Mouse (Mus musculus) heart, postnatal 36 days (tissue): ENCODE data around the gene Clstn2. TPM values are rescaled to one million over a fixed set of nuclear protein-coding genes. Genes with fewer than 3 reads are reported as not detected.

Experiments
- DNase-seq, 2 experiments: peaks; one replicate each; pipeline ENCODE4 v3.0.0; 2021 to 2022
- intact Hi-C: fragments of 180-260 bp; cut with DNase I; formaldehyde crosslinking; loops from one replicate; pipeline ENCODE4 v1.15.1; 2025
- total RNA-seq, 2 experiments: library from RNA; stranded (reverse); gene quantifications; 2 replicates each; pipeline ENCODE4 v1.2.3; 2021

Gene Clstn2
- total RNA-seq, 2 experiments from 2014 or later = 0.69 to 0.76 TPM

DNA sequence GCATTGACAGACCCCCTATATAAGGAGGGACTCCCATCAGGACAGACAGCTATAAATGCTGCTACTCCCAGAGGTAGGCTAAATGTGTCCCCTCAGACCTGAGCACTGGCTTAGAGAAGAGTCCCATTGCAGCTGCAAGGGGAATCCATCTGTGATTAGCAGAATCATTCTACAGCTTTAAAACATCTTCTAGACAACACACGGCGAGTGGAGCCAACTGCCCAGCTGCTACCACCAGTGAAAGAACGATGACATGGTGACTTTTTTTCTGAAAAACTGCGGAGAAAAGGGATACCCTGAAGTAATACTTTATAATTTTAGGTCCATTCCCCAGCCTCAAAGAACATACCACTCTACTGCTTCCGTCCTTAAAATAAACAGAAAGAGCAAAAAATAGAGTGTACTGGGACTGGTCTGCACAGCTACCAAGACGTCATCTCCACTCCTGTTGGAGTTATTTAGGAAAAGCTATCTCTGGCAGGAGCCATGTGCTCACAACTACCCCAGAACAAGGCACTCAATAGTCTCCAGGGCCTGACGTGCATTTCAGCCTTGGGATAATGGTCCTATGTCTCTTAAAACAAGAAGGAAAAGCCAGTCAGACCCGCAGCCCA is 79.1 kb downstream of the Clstn2 start:
- intact Hi-C loops = no loop called here
- DNase-seq = no peak

- intact Hi-C loops = no loop called here
- no peak for DNase-seq
These were observed 82.5 kb downstream of the Clstn2 start for GRCm38 (mm10) chr9:97950378-97951006.

DNA sequence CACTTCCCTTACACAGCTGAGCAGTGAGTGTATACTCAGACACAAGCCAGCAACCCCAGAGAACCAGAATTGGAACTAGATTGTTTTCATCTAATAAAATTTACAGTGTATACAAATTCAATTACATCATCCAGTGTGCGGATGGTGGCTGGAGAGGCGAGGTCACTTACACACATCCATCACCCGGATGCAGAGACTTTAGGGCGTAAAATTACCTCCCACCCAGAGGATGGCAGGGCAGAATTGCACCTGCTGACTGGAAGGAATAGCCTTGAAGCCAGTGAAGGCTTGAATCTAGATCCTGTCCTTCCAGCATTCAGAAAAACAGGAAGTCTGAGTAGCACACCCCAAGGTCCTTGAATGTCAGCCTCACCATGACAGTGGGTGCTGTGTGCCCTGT is 113.7 kb downstream of the Clstn2 start:
- DNase-seq = no peak
- intact Hi-C loops = no loop called here

- intact Hi-C loops = no loop called here
- no peak for DNase-seq
These were observed 141.6 kb downstream of the Clstn2 start for GRCm38 (mm10) chr9:97891415-97891814.

GRCm38 (mm10) chr9:97883336-97883735 is 149.6 kb downstream of the Clstn2 start:
- no peak for DNase-seq
- intact Hi-C loops = no loop called here

GRCm38 (mm10) chr9:97867013-97867700 is 165.8 kb downstream of the Clstn2 start:
- intact Hi-C loops = no loop called here
- DNase-seq = no peak

GRCm38 (mm10) chr9:97852859-97853258 is 180.1 kb downstream of the Clstn2 start:
- intact Hi-C loops = no loop called here
- DNase-seq = no peak

DNA sequence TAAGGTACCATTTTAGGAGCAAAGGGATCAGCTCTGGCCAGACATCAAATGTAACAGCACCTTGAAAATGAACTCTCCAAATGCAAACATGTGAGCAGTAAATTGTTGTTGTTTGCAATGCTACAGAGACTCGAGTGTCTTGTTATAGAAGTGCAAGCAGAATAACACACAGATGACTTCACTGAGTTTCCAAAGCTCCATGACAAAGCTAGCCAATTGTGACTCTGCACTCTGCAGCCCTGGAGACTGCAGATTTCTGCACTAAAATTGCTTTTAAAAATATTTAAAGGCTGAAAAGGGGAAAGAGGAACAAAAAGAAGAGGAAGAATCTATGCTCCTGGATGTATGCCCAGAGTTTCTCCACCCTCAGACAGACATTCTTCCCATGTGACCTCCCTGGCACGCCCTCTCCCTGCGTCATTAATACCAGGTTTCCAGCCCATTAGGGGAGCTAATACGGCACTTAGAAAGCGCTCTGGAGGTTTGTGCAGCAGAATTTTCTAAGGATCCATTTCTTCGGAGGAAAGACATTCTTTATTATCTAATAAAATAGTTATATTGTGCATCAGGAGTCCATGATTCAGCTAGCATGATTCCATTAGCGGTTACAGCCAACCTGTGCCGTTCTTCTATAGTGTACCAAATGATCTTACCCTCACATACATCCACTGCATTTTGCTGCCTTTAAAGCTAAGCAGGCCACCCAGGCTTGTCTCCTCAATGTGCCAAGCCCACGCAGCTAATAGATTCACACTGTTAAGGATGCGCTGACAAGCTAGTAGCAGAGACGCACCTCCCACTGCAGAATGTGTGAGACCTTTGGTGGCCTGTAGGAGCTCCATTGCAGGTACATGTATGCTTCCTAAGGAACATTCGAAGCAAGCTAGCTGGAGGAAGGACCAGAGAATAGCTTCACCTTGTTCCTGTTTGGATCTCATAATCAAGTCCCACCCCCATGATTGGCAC is 184.8 kb downstream of the Clstn2 start:
- DNase-seq = peak in 1 of 2 experiments; percentile 4
- intact Hi-C loops = no loop called here

- DNase-seq = no peak
- intact Hi-C loops = no loop called here
These were observed 190.9 kb downstream of the Clstn2 start for GRCm38 (mm10) chr9:97842054-97842453.

DNA sequence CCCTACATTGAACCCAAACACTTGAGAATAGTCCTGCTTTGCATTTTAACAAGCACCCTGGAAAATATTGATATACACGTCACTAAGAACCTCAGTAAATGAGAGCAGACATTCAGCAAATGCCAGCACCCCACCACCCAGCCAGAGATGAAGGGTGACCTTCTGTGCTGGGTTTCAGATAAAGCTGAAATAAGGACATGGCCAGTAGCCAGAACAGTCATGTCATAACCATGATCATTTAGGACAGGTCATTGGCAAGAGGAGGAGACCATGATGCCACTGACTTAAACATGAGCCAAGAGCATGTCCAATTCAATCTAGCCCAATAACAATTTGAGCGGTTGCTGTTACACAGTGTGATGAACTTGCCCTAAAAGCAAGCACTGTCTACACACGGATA is 201.8 kb downstream of the Clstn2 start:
- intact Hi-C loops = no loop called here

DNA sequence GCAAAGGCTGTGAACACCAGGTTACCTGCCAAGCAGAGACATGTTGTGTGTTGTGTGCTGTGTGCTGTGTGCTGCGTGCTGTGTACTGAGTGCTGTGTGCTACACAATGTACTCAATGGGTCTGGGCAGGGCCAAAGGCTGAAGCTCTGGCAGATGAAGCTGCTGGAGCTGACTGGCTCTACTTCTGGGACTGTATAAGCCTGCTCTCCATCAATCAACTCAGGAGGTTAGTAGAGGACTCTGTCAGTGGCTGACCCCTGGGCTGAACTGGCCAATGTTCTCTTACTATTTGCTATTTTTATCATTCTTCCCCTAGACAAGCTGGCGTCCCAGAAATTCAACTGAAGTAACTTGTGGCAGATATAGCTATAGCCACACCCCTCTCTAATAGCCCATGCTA is 203.1 kb downstream of the Clstn2 start:
- intact Hi-C loops = no loop called here
- DNase-seq = no peak

More for the DNA sequence above, 201.8 kb downstream of the Clstn2 start:
- no peak for DNase-seq

DNA sequence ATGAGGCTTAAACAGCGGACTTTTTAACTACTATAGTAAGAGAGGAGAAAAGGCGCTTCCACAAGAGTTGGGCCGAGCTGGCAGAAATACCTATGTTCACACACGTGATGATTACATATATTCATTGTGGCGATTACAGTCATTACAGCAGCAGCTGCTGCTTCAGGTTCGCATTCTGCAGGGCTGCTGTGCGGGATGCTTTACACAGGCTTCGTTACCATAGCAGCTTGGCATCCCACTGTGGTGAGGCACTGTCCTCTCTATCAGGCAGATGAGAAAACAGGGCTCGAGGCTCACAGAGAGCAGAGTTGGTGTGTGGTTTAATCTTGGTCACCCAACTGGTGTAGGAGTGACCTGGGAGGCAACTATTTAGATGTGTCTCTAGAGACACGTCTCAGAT is 205.3 kb downstream of the Clstn2 start:
- intact Hi-C loops = no loop called here
- DNase-seq = no peak

DNA sequence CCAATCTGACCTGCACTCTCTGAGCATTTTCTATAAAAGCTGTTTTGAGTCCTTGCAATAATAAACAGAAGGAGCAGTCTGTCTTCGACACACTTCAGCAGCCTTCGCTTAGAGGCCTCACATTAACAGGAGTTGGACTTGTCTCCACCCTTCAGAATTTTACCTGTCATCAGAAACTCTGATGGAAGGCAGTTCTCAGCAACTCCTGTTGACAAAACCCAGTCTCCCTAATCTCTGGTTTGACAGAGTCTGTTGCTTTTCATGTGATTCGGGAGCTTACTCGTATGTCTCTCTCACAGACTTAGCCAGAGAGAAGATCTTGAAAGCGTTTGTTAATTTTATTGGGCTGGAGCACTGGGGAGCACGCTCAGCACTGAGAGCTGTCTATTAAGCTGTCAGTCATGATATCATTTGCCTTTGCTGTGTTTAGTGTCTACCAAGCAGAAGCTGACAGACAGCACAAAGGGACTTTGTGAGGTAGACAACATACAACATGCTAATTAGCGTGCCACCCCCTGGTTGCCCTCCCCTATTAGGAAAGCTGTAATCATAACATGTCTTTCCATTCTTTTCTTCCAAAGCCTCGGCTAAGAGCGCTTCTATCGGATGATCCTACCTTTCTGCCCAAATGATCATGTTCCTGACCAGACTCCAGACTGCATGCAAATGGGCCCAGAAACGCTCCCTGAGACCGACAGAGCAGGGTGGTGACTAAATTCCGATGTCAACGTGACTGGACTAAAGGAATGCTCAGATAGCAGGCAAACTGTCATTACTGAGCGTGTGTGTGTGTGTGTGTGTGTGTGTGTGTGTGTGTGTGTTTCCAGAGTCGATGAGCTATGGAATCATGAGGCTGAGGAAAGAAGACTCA is 206.7 kb downstream of the Clstn2 start:
- no peak for DNase-seq
- intact Hi-C loops = no loop called here

- no peak for DNase-seq
- intact Hi-C loops = no loop called here
These were observed 215.9 kb downstream of the Clstn2 start for GRCm38 (mm10) chr9:97817116-97817515.

DNA sequence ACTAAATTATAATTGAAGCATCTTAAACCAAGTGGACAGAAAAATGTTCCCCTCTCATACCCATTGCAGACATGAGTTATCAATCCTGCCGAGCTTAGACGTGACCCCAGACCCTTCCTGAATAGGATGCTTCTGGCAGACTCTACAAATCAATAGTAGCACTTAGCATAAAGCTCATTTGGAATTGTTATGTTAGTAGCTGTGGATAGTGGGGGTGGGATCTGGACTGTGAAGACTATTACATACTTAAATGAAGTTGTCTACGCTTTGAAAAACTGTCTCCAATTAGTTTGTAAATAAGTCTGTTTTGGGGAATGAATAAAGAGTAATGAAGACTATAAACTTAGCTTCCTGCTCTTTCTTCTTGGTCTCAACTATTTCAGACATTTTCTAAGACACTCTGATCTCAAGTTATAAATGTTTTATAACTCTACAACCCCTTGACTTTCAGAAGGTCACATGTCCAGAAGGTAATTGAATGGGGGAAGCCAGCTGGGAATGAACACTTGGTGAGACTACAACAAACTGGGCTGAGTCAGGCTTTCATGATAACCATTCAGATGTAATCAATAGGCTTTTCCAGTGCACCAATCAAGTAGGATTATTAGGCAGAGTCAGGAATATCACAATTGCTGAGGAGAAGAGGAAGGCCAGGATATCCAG is 216.7 kb downstream of the Clstn2 start:
- intact Hi-C loops = no loop called here
- no peak for DNase-seq

GRCm38 (mm10) chr9:97813157-97813556 is 219.8 kb downstream of the Clstn2 start:
- intact Hi-C loops = no loop called here
- DNase-seq = peak; percentile 4 to 14

DNA sequence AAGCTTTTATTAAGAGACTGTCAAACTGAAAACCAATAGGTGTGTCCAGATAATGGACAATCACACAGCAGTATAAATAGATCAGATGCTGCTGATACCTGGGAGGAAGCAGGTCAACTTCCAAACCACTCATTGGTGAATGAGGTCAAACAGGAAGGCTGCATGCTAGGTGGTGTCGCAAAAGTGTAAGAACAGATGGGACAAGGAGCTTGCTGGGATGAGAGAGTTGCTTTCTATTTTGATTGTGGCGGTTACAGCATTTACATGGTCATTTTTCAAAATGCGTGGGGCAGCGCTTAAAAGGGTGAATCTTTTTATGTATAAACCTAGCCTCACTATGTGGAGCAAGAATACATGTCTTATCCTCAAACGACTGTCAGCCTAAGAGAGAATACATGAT is 225.9 kb downstream of the Clstn2 start:
- no peak for DNase-seq
- intact Hi-C loops = no loop called here

DNA sequence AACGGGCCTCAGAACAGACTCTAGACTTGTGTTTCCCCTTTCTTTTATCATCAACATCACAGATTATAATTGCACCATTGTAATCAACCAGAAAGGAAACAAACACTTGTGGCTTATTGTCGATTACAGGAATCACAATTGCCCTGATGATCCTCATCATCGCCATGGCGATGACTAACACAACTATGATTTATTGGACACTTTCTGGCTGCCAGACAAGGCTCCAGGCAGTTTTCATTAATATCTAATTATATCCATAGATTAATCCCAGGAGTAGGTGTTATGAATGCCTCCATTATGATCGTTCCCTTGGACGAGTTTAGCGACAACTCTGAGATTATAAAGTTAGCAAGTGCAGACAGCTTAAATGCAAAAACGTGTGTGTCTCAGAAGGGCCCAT is 239.3 kb downstream of the Clstn2 start:
- no peak for DNase-seq
- intact Hi-C loops = no loop called here

- intact Hi-C loops = no loop called here
- DNase-seq = no peak
These were observed 244.8 kb downstream of the Clstn2 start for GRCm38 (mm10) chr9:97788151-97788670.
